Mouse (Mus musculus): ENCODE data around the gene Ceacam19. TPM values are rescaled to one million over a fixed set of nuclear protein-coding genes. Genes with fewer than 3 reads are reported as not detected.

Ceacam19 gene
- polyA plus RNA-seq, 1 experiment from 2014 or later: not detected

DNA sequence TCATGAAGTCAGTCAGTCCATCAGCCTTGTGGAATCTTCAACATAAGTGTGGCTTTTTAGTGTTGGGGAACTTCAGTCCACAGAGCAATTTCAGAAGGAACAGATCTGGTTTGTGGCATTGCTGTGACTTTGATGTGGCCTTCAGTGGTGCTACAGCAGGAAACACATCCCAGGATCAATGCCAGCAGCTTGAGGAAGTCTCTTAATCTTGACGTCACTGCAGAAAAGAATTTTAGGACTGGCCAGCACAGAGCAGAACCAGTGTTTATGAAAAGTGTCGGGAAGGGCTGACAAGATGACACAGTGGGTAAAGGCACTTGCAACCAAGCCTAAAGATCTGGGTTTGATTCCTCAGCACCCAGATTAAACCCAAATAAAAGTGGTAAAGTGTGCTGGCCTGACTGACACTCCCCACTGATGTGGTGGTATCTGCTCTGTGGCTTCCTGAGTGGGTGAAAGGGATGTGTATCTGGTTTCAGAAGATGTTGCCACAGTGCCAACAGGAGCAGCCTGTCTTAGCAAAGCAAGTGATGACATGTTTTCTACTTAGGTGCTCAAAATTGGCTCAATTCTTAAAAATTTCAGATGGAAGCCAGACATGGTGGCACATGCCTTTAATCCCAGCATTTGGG lies 39.2 kb upstream of the Ceacam19 start:
- DNase-seq (ENCODE audit: low spot score) (no peak), ATAC-seq (ENCODE audit: insufficient number of reproducible peaks, low FRiP score, low TSS enrichment, low read depth) (no peak)
- no peaks in the 10 kb centered on the region for H3K9me3 ChIP-seq (ENCODE audit: control insufficient read depth, low read length)
- no peaks in the 10 kb centered on the region for H3K27me3 ChIP-seq (ENCODE audit: control insufficient read depth, insufficient read depth, low read length)
- no peaks in the 10 kb centered on the region for H3K4me1 ChIP-seq (ENCODE audit: control insufficient read depth, insufficient read depth, low read length)
- WGBS: 68% methylated on average over 2 of the region's 2 CpGs
- H3K4me3 ChIP-seq (ENCODE audit: low read depth, low read length): no peak overlapping the region
- no peak overlapping the region for H3K4me2 ChIP-seq (ENCODE audit: low read depth, severe bottlenecking)
- no peak overlapping the region for H3K27ac ChIP-seq (replicated peaks; ENCODE audit: low read depth, low read length)
- no peaks in the 10 kb centered on the region for H3K36me3 ChIP-seq (ENCODE audit: control insufficient read depth, insufficient read depth, low read length)
- H3K9ac ChIP-seq (ENCODE audit: low read length): no peak overlapping the region

DNA sequence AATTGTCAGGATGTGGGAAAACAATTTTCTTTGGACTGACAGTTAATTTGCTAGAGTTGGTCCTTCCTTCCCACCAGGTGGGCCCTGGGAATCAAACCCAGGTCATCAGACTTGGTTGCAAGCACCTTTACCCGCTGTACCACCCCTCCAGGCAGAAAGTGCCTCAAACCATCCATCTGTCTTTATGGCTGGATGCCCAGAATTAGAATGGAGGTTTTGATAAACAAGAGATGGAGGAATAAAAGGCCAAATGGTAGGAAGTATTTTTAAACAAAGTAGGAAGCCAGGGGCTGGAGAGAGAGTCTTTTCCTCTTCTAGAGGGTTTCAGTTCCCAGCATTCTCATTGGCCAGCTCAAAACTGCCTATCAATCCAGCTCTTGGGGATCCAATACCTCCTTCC lies 37.6 kb upstream of the Ceacam19 start:
- Histone ChIP-seq H3K4me1 (ENCODE audit: control insufficient read depth, insufficient read depth, low read length) (no peaks in the 10 kb centered on the region), H3K27ac (replicated peaks; ENCODE audit: low read depth, low read length) (no peak overlapping the region), H3K4me3 (ENCODE audit: low read depth, low read length) (no peak overlapping the region), H3K36me3 (ENCODE audit: control insufficient read depth, insufficient read depth, low read length) (no peaks in the 10 kb centered on the region), H3K9ac (ENCODE audit: low read length) (no peak overlapping the region), H3K4me2 (ENCODE audit: low read depth, severe bottlenecking) (no peak overlapping the region), H3K27me3 (ENCODE audit: control insufficient read depth, insufficient read depth, low read length) (no peaks in the 10 kb centered on the region), H3K9me3 (ENCODE audit: control insufficient read depth, low read length) (no peaks in the 10 kb centered on the region)
- DNase-seq (ENCODE audit: low spot score) (no peak), ATAC-seq (ENCODE audit: insufficient number of reproducible peaks, low FRiP score, low TSS enrichment, low read depth) (no peak)
- WGBS: 79% methylated on average over 1 of the region's 1 CpGs

DNA sequence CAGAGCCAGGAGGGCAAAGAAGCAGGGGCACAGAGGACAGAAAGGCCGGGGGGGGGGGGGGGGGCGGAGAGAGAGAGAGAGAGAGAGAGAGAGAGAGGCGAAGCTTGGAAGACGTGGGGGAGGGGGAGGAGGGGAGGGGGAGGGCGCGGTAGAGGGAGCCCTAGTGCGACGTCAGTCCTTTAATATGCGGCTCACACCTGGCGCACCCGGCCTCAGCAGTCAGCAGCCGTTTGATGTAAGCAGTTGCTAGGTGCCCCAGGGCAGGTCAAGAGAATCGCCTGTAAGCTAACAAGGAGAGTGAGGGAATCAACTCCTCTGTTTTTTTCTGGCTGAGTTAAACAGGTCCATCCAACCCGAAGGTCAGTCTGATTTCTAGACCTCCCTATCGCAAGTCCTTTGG lies 36.0 kb upstream of the Ceacam19 start:
- Histone ChIP-seq H3K4me3 (ENCODE audit: low read depth, low read length) (no peak overlapping the region), H3K27ac (replicated peaks; ENCODE audit: low read depth, low read length) (no peak overlapping the region), H3K36me3 (ENCODE audit: control insufficient read depth, insufficient read depth, low read length) (no peaks in the 10 kb centered on the region), H3K4me1 (ENCODE audit: control insufficient read depth, insufficient read depth, low read length) (no peaks in the 10 kb centered on the region), H3K9me3 (ENCODE audit: control insufficient read depth, low read length) (no peaks in the 10 kb centered on the region), H3K9ac (ENCODE audit: low read length) (no peak overlapping the region), H3K4me2 (ENCODE audit: low read depth, severe bottlenecking) (no peak overlapping the region), H3K27me3 (ENCODE audit: control insufficient read depth, insufficient read depth, low read length) (no peaks in the 10 kb centered on the region)
- ATAC-seq (ENCODE audit: insufficient number of reproducible peaks, low FRiP score, low TSS enrichment, low read depth): no peak
- peak; percentile 47 for DNase-seq (ENCODE audit: low spot score)
- WGBS: 7% methylated on average over 8 of the region's 15 CpGs

DNA sequence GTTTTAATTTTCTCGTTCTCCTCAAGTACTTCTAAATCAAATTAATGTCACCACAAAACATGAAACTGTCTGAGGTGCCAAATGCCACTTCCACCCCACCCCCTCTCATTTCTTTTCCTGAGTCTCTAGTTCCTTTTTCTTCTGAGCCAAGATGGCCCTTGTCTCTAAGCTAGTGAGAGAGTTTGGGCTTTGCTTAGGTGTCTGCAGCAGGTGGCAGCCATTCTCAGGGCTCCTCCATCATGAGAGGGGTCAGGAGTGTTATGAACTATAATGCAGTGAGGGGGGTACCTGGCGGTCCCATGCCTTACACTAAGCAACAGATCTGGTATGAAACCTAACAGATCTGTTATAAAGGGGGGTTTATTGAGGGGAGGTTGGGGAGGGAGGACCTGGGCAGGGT lies 35.6 kb upstream of the Ceacam19 start:
- Histone ChIP-seq H3K36me3 (ENCODE audit: control insufficient read depth, insufficient read depth, low read length) (no peaks in the 10 kb centered on the region), H3K4me2 (ENCODE audit: low read depth, severe bottlenecking) (no peak overlapping the region), H3K4me1 (ENCODE audit: control insufficient read depth, insufficient read depth, low read length) (no peaks in the 10 kb centered on the region), H3K4me3 (ENCODE audit: low read depth, low read length) (no peak overlapping the region), H3K27ac (replicated peaks; ENCODE audit: low read depth, low read length) (no peak overlapping the region), H3K9ac (ENCODE audit: low read length) (no peak overlapping the region), H3K27me3 (ENCODE audit: control insufficient read depth, insufficient read depth, low read length) (no peaks in the 10 kb centered on the region), H3K9me3 (ENCODE audit: control insufficient read depth, low read length) (no peaks in the 10 kb centered on the region)
- WGBS: 40% methylated on average over 2 of the region's 2 CpGs
- no peak for DNase-seq (ENCODE audit: low spot score)
- ATAC-seq (ENCODE audit: insufficient number of reproducible peaks, low FRiP score, low TSS enrichment, low read depth): no peak

DNA sequence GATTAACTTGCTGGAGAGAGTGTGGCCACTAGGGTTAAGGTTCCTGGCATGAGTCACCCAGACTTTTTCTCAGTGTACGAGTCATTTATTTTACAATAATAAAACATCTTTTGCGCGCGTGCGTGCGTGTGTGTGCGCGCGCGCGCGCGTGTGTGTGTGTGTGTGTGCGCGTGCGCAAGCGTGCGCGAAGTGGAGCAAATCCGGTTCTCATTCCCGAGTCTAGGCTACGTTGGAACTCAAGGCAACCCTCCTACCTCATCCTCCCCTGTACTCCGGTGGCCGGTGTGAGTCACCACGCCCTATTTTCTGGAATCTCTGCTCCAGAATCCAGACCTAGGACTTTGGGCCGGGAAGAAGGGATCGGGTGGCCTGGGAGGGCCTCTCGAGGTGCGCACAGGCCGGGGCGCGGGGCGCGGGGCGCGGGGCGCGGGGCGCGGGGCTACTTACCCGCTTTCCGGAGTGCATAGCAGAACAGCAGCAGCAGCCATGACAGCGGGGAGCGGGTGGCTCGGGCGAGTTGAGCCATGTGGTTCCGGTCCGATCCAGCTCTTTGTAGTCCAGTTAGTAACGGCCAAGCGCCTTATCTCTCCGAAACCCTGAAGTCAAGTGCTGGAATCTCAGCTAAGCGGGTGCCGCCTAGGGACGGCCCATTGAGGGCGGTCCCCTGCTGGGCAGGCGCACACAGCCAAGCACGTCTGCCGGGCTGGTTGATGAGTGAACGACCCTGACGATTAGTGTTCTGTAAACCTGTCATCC lies 32.9 kb upstream of the Ceacam19 start, which contains the start of gene Pvr:
Gene Pvr (minus strand): TSS at position 655 of the 756 bp plus-strand sequence.
- H3K4me3 ChIP-seq (ENCODE audit: low read depth, low read length): peak within 1 kb of the TSS; percentile 68
- 0% methylated on average over 60 of the region's 60 CpGs for WGBS
- H3K9ac ChIP-seq (ENCODE audit: low read length): peak within 1 kb of the TSS; percentile 81
- no peaks in the 10 kb centered on the region for H3K4me1 ChIP-seq (ENCODE audit: control insufficient read depth, insufficient read depth, low read length)
- no peak within 1 kb of the TSS for H3K27ac ChIP-seq (replicated peaks; ENCODE audit: low read depth, low read length)
- ATAC-seq (ENCODE audit: insufficient number of reproducible peaks, low FRiP score, low TSS enrichment, low read depth): peak; percentile 82
- H3K36me3 ChIP-seq (ENCODE audit: control insufficient read depth, insufficient read depth, low read length): peaks cover 6% of the 10 kb centered on the region; the same call in 1 of the 2 replicates
- DNase-seq (ENCODE audit: low spot score): peak; percentile 77
- peak within 1 kb of the TSS; percentile 79 for H3K4me2 ChIP-seq (ENCODE audit: low read depth, severe bottlenecking)
- H3K27me3 ChIP-seq (ENCODE audit: control insufficient read depth, insufficient read depth, low read length): no peaks in the 10 kb centered on the region
- no peaks in the 10 kb centered on the region for H3K9me3 ChIP-seq (ENCODE audit: control insufficient read depth, low read length)

DNA sequence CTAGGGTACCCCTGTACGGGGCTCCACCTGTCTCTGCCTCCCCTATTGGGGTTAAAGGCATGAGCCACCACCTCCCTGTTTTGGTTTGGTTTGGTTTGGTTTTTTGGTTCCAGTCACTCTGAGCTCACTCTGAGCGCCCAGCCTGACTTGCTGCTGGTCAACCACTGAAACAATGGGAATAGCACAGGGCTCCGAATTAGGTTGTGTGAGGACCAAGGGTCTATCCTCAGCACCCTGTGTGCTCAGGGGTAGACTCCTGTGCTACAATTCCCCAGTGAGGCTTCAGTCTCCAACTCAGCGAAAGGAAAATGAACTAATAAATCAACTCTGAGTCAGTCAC lies 32.4 kb upstream of the Ceacam19 start:
- no peaks in the 10 kb centered on the region for H3K9me3 ChIP-seq (ENCODE audit: control insufficient read depth, low read length)

DNA sequence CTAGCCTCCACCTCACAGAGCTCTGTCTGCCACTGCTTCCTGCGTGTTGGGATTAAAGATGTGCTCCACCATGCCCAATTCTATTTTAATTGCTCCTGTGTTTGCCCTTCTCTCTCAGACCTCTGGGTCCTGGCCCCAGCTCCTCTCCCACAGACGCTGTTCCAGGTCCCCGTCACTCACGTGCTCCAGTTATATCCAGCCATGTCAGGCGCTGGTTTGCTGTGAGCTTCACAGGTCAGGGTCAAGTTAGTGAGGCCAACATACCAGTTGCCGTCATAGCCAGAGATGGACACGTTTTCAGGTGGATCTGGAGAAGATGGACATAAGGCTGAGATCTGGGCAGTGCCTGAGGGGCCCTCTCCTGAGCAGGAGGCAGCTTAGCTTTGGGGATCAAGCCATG lies 26.8 kb upstream of the Ceacam19 start:
- Histone ChIP-seq H3K4me2 (ENCODE audit: low read depth, severe bottlenecking) (no peak overlapping the region), H3K27ac (replicated peaks; ENCODE audit: low read depth, low read length) (no peak overlapping the region), H3K27me3 (ENCODE audit: control insufficient read depth, insufficient read depth, low read length) (no peaks in the 10 kb centered on the region), H3K36me3 (ENCODE audit: control insufficient read depth, insufficient read depth, low read length) (peaks cover 6% of the 10 kb centered on the region; the same call in 1 of the 2 replicates), H3K9me3 (ENCODE audit: control insufficient read depth, low read length) (no peaks in the 10 kb centered on the region), H3K4me1 (ENCODE audit: control insufficient read depth, insufficient read depth, low read length) (no peaks in the 10 kb centered on the region), H3K4me3 (ENCODE audit: low read depth, low read length) (no peak overlapping the region), H3K9ac (ENCODE audit: low read length) (no peak overlapping the region)
- ATAC-seq (ENCODE audit: insufficient number of reproducible peaks, low FRiP score, low TSS enrichment, low read depth) (no peak), DNase-seq (ENCODE audit: low spot score) (no peak)
- WGBS: 92% methylated on average over 7 of the region's 7 CpGs

More for the DNA sequence above, 32.4 kb upstream of the Ceacam19 start:
- Histone ChIP-seq H3K4me1 (ENCODE audit: control insufficient read depth, insufficient read depth, low read length) (no peaks in the 10 kb centered on the region), H3K27ac (replicated peaks; ENCODE audit: low read depth, low read length) (no peak overlapping the region), H3K4me2 (ENCODE audit: low read depth, severe bottlenecking) (peak overlapping the region; percentile 79), H3K9ac (ENCODE audit: low read length) (peak overlapping the region; percentile 47; the same call in 1 of the 2 replicates), H3K36me3 (ENCODE audit: control insufficient read depth, insufficient read depth, low read length) (peaks cover 6% of the 10 kb centered on the region; the same call in 1 of the 2 replicates), H3K27me3 (ENCODE audit: control insufficient read depth, insufficient read depth, low read length) (no peaks in the 10 kb centered on the region), H3K4me3 (ENCODE audit: low read depth, low read length) (peak overlapping the region; percentile 68)
- DNase-seq (ENCODE audit: low spot score): no peak
- WGBS: 36% methylated on average over 4 of the region's 4 CpGs
- no peak for ATAC-seq (ENCODE audit: insufficient number of reproducible peaks, low FRiP score, low TSS enrichment, low read depth)

DNA sequence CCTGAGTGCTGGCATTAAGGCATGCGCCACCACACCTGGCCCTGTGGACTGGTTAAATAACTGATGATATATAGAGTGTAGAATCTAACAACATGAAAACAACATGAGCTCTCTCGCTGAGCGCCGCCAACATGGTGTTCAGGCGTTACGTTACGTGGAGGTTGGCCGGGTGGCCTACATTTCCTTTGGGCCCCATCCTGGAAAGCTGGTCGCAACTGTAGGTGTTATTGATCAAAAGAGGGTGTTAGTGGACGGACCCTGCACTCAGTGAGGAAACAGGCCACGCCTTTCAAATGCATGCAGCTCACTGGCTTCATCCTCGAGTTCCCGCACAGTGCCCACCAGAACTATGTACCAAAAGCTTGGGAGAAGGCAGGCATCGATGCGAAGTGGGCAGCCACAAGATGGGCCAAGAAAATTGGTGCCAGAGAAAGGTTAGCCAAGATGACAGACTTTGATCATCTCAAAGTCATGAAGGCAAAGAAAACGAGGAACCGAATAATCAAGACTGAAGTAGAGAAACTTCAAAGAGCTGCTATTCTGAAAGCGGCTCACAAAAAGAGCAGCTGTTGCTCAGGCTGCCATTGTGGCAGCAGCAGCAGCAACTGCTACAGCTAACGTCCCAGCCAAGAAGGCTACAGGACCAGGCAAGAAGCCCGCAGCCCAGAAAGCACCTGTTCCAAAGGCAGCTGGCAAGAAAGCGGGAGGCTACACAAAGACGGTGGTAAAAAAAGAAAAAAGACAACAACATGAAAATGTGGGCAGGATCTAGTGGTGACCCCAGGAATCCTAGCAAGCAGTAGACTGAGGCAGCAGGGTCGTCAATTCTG lies 24.1 kb upstream of the Ceacam19 start:
- peaks cover 6% of the 10 kb centered on the region; the same call in 1 of the 2 replicates for H3K36me3 ChIP-seq (ENCODE audit: control insufficient read depth, insufficient read depth, low read length)
- ATAC-seq (ENCODE audit: insufficient number of reproducible peaks, low FRiP score, low TSS enrichment, low read depth) (no peak), DNase-seq (ENCODE audit: low spot score) (no peak)
- H3K4me2 ChIP-seq (ENCODE audit: low read depth, severe bottlenecking): no peak overlapping the region
- no peaks in the 10 kb centered on the region for H3K9me3 ChIP-seq (ENCODE audit: control insufficient read depth, low read length)
- H3K27ac ChIP-seq (replicated peaks; ENCODE audit: low read depth, low read length): no peak overlapping the region
- no peaks in the 10 kb centered on the region for H3K4me1 ChIP-seq (ENCODE audit: control insufficient read depth, insufficient read depth, low read length)
- H3K4me3 ChIP-seq (ENCODE audit: low read depth, low read length): no peak overlapping the region
- WGBS: 86% methylated on average over 23 of the region's 23 CpGs
- no peak overlapping the region for H3K9ac ChIP-seq (ENCODE audit: low read length)
- H3K27me3 ChIP-seq (ENCODE audit: control insufficient read depth, insufficient read depth, low read length): no peaks in the 10 kb centered on the region
